Mouse (Mus musculus) heart, embryonic 12.5 days (tissue): ENCODE data around the gene Rps6kb1. TPM values are rescaled to one million over a fixed set of nuclear protein-coding genes. Genes with fewer than 3 reads are reported as not detected.

ENCODE experiments used
- ATAC-seq: fragments of 200-750 bp; cut with Nextera tagmentation; 2 replicates; pipeline ENCODE4 v1.8.0; 2017; ENCODE audit warnings: moderate TSS enrichment, moderate library complexity; ENCODE audit not compliant: insufficient number of reproducible peaks, low FRiP score
- H3K27ac ChIP-seq: fragments of 300-500 bp; sonication (generic); 2 replicates; pipeline ENCODE4 v1.5.1; 2016; ENCODE audit warnings: mild to moderate bottlenecking, moderate library complexity; ENCODE audit not compliant: poor library complexity, severe bottlenecking
- H3K27me3 ChIP-seq: fragments of 300-500 bp; sonication (generic); replicated peaks from 2 replicates; pipeline ENCODE4 v1.6.1; 2016; ENCODE audit warnings: mild to moderate bottlenecking, moderate library complexity
- H3K36me3 ChIP-seq: fragments of 300-500 bp; sonication (generic); 2 replicates; pipeline ENCODE4 v1.6.1; 2016; ENCODE audit warnings: mild to moderate bottlenecking, moderate library complexity
- H3K4me1 ChIP-seq: fragments of 300-500 bp; sonication (generic); replicated peaks from 2 replicates; pipeline ENCODE4 v1.6.1; 2016; ENCODE audit warnings: mild to moderate bottlenecking
- H3K4me2 ChIP-seq: fragments of 300-500 bp; sonication (generic); 2 replicates; pipeline ENCODE4 v1.6.1; 2016; ENCODE audit warnings: mild to moderate bottlenecking, moderate library complexity
- H3K4me3 ChIP-seq: fragments of 300-500 bp; sonication (generic); 2 replicates; pipeline ENCODE4 v1.5.1; 2016; ENCODE audit warnings: mild to moderate bottlenecking
- H3K9ac ChIP-seq: fragments of 300-500 bp; sonication (generic); 2 replicates; pipeline ENCODE4 v1.6.1; 2016; ENCODE audit warnings: mild to moderate bottlenecking, moderate library complexity
- H3K9me3 ChIP-seq: fragments of 300-500 bp; sonication (generic); replicated peaks from 2 replicates; pipeline ENCODE4 v1.6.1; 2016; ENCODE audit warnings: mild to moderate bottlenecking, moderate library complexity
- WGBS: fragments of 180-500 bp; shearing (Covaris S2); methylation state at CpG from one replicate; pipeline ENCODE4 v1.1.7; 2016; 5-methylcytosine and 5-hydroxymethylcytosine counted together
- microRNA counts: library from miRNA; unstranded; fragments of <30 nt; microRNA quantifications from one replicate; lab custom pipeline; 2017
- microRNA-seq: library from miRNA; unstranded; fragments of <30 nt; microRNA quantifications from one replicate; pipeline ENCODE4, GENCODE M21; 2017
- polyA plus RNA-seq: library from polyadenylated mRNA; unstranded; fragments of >200 nt; fragmentation: Nextera tagmentation; extraction: Ambion mirVana; gene quantifications from 2 replicates; pipeline ENCODE4 v1.2.1, GENCODE M21; 2016

Gene Rps6kb1
- polyA plus RNA-seq, 1 experiment from 2014 or later = 56.8 TPM

DNA sequence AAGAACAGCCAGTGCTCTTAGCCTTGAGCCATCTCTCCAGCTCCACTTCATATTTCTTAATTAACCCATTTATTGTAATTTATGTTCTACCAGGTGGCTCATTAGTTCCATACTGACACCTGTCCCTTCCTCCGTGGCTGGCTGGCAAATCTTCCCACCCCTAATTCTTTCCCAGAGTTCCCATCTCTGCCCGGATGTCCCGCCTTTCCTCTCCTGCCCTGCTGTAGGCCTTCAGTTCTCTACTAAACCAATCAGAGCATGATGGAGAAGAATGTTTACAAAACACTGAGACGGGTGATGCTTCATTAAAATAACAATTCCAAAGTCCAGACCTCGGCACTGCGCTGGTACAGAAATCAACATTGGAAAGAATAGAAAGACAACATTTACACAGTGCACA, 85.7 kb downstream of the Rps6kb1 start:
- 88% methylated on average over 6 of the region's 6 CpGs for WGBS
- no peak overlapping the region for H3K4me3 ChIP-seq
- H3K9me3 ChIP-seq = no peaks in the 10 kb centered on the region
- H3K4me1 ChIP-seq = no peaks in the 10 kb centered on the region
- H3K9ac ChIP-seq = no peak overlapping the region
- ATAC-seq = no peak
- H3K36me3 ChIP-seq = no peaks in the 10 kb centered on the region
- H3K27me3 ChIP-seq = no peaks in the 10 kb centered on the region
- no peak overlapping the region for H3K4me2 ChIP-seq
- H3K27ac ChIP-seq = no peak overlapping the region

- H3K9me3 ChIP-seq = no peaks in the 10 kb centered on the region
- WGBS = 71% methylated on average over 6 of the region's 6 CpGs
- no peak overlapping the region for H3K4me2 ChIP-seq
- no peaks in the 10 kb centered on the region for H3K36me3 ChIP-seq
- no peak for ATAC-seq
- H3K27ac ChIP-seq = no peak overlapping the region
- no peak overlapping the region for H3K9ac ChIP-seq
- H3K4me3 ChIP-seq = no peak overlapping the region
- no peaks in the 10 kb centered on the region for H3K4me1 ChIP-seq
- no peaks in the 10 kb centered on the region for H3K27me3 ChIP-seq
Measured at GRCm38 (mm10) chr11:86457545-86457944, 87.1 kb downstream of the Rps6kb1 start.

GRCm38 (mm10) chr11:86453991-86454390, 90.6 kb downstream of the Rps6kb1 start:
- Histone ChIP-seq H3K4me1 (no peaks in the 10 kb centered on the region), H3K27me3 (no peaks in the 10 kb centered on the region), H3K9ac (no peak overlapping the region), H3K36me3 (no peaks in the 10 kb centered on the region), H3K27ac (no peak overlapping the region), H3K4me3 (no peak overlapping the region), H3K4me2 (no peak overlapping the region), H3K9me3 (no peaks in the 10 kb centered on the region)
- 86% methylated on average over 5 of the region's 5 CpGs for WGBS
- no peak for ATAC-seq

MicroRNAs within 50 kb of the gene (microRNA counts, 519-probe panel; counts per million panel counts)
- microRNA mmu-miR-21 (lab: Ali Mortazavi, UCI) = 6,586 counts per million, percentile 83 among the panel's probes with 10 or more counts

Small RNA genes within 50 kb of the gene (microRNA-seq; reads per million reads assigned to microRNA genes)
- gene Mir21a = 34,928 reads per million, percentile 98 among the genes with 10 or more reads in this experiment

Other genes starting within 250 kb of the Rps6kb1 start
- gene Med13, start 187.2 kb downstream of the Rps6kb1 start, polyA plus RNA-seq = 6.5 and 7.6 TPM in 2 replicates
- gene Rnft1, start 60.1 kb downstream of the Rps6kb1 start, polyA plus RNA-seq = 45.3 and 46.8 TPM in 2 replicates
- gene Tubd1, start 186 bp upstream of the Rps6kb1 start, polyA plus RNA-seq = 11.1 and 11.4 TPM in 2 replicates
- gene Vmp1, start 139.0 kb upstream of the Rps6kb1 start, polyA plus RNA-seq = 104 and 109 TPM in 2 replicates
- gene Ptrh2, start 139.2 kb upstream of the Rps6kb1 start, polyA plus RNA-seq = 21.5 TPM in 2 replicates
- 194 and 206 TPM in 2 replicates for gene Cltc, start 212.8 kb upstream of the Rps6kb1 start, polyA plus RNA-seq